Mouse (Mus musculus): ENCODE results near the gene Cdkl3. TPM values are rescaled to one million over a fixed set of nuclear protein-coding genes. Genes with fewer than 3 reads are reported as not detected.
A peak's percentile ranks its signal among the peaks of the same experiment; 100 is the strongest.

Cdkl3 gene
- polyA plus RNA-seq, 1 experiment = 1.3 TPM

GRCm38 (mm10) chr11:52089291-52089690 is 85.3 kb downstream of the Cdkl3 start:
- TF ChIP-seq FLI1 (IDR thresholded peaks at IDR 0.05; ENCODE audit: low read length) (no peak), GATA1 (IDR thresholded peaks at IDR 0.05; ENCODE audit: borderline replicate concordance, low read length) (no peak)
- peaks cover 2% of the 10 kb centered on the region for H3K27me3 ChIP-seq (replicated peaks)
- H3K36me3 ChIP-seq (replicated peaks; ENCODE audit: low read length) = no peaks in the 10 kb centered on the region
- no peak overlapping the region for H3K4me3 ChIP-seq (replicated peaks)
- peaks cover 44% of the 10 kb centered on the region for H3K4me1 ChIP-seq
- H3K9me3 ChIP-seq = 0 out of 2 replicates have a peak, but pooled peaks cover under 1% of the 10 kb centered on the region

- Histone ChIP-seq H3K27me3 (replicated peaks) (peaks cover 2% of the 10 kb centered on the region), H3K4me1 (peaks cover 48% of the 10 kb centered on the region), H3K9me3 (no peaks in the 10 kb centered on the region), H3K4me3 (replicated peaks) (no peak overlapping the region), H3K36me3 (replicated peaks; ENCODE audit: low read length) (no peaks in the 10 kb centered on the region)
- TF ChIP-seq GATA1 (IDR thresholded peaks at IDR 0.05; ENCODE audit: borderline replicate concordance, low read length) = no peak
- no peak for TF ChIP-seq FLI1 (IDR thresholded peaks at IDR 0.05; ENCODE audit: low read length)
Observed at GRCm38 (mm10) chr11:52091261-52091660, 87.2 kb downstream of the Cdkl3 start.

DNA sequence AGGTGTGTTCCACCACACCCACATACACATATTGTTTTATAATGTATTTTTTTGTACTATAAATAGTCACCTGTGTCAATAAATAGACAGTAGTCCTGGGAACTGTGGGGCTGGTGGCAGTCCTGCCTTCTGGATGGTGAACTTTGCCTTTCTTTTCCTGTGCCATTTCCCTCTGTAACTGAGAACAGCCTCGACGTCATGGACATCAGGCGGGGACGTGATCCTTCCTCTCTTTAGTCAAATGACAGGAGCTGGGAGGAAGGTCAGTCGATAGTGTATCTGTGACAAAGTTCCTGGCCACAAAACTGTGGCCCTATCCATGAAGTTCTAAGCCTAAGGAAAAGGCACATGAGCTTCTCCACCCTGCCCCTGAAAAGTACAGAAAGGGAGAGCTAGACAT is 90.5 kb downstream of the Cdkl3 start:
- TF ChIP-seq GATA1 (IDR thresholded peaks at IDR 0.05; ENCODE audit: borderline replicate concordance, low read length) = no peak
- no peak for TF ChIP-seq FLI1 (IDR thresholded peaks at IDR 0.05; ENCODE audit: low read length)
- H3K27me3 ChIP-seq (replicated peaks) = peaks cover 2% of the 10 kb centered on the region
- peaks cover 44% of the 10 kb centered on the region for H3K4me1 ChIP-seq
- H3K9me3 ChIP-seq = no peaks in the 10 kb centered on the region
- no peak overlapping the region for H3K4me3 ChIP-seq (replicated peaks)
- no peaks in the 10 kb centered on the region for H3K36me3 ChIP-seq (replicated peaks; ENCODE audit: low read length)

GRCm38 (mm10) chr11:52097016-52097415 is 93.0 kb downstream of the Cdkl3 start:
- Histone ChIP-seq H3K9me3 (no peaks in the 10 kb centered on the region), H3K27me3 (replicated peaks) (no peaks in the 10 kb centered on the region), H3K4me1 (peaks cover 54% of the 10 kb centered on the region), H3K36me3 (replicated peaks; ENCODE audit: low read length) (peaks cover 16% of the 10 kb centered on the region), H3K4me3 (replicated peaks) (peak overlapping the region; percentile 98)
- TF ChIP-seq GATA1 (IDR thresholded peaks at IDR 0.05; ENCODE audit: borderline replicate concordance, low read length) (no peak), FLI1 (IDR thresholded peaks at IDR 0.05; ENCODE audit: low read length) (no peak)

DNA sequence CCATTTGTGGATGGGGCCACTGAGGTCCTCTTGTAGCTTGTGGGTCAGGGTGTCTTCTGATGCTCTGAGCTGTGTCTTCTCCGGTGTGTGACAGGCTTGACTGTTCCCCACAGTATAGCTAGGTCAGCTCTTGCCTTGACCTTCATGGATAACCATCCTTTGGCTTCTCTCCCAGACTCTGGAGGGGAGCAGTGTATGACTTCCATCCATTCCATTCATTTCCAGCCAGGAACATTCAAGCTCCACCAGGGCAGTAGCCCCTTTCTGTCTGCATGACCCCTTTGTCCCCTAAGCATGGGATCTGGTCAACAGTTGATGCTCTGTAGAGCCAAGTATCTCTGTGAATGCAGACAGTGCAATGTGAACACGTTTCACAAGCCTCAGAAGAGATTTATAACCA is 93.6 kb downstream of the Cdkl3 start:
- Histone ChIP-seq H3K27me3 (replicated peaks) (no peaks in the 10 kb centered on the region), H3K4me1 (peaks cover 60% of the 10 kb centered on the region), H3K4me3 (replicated peaks) (peak overlapping the region; percentile 98)

DNA sequence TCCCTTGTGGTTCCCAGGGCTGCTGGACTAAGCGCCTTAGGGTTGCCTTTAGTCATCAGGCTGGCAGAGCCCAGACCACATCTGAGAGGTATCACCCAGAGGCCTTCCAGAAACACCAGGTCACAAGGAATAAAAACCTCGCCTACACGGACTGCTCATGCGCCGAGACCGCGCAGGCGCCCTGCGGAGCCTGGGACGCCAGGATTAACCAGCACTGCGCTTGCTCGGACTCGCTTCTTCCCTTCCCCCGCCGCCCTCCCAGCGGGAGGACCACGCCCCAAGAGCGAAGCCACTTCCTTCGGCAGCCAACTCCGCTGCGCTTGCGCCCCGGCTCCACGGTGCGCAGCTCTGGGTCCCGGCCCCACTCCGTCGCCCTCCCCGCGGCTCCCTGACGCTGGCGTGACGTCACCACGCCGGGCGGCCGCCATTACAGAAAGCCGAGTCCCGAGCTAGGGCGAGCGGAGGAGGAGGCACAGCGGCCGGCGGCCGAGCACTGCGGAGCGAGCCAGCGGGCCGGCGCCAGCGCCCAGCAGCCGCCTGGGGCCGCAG is 94.5 kb downstream of the Cdkl3 start, which contains the start of gene Ppp2ca:
Gene Ppp2ca, plus strand, starts transcription at position 284 of the 549 bp plus-strand sequence.
- Histone ChIP-seq H3K36me3 (replicated peaks; ENCODE audit: low read length) (peaks cover 21% of the 10 kb centered on the region), H3K4me1 (peaks cover 69% of the 10 kb centered on the region), H3K4me3 (replicated peaks) (peak within 1 kb of the TSS; percentile 98), H3K27me3 (replicated peaks) (no peaks in the 10 kb centered on the region), H3K9me3 (no peaks in the 10 kb centered on the region)
- TF ChIP-seq FLI1 (IDR thresholded peaks at IDR 0.05; ENCODE audit: low read length) (no peak), GATA1 (IDR thresholded peaks at IDR 0.05; ENCODE audit: borderline replicate concordance, low read length) (no peak)

More for the DNA sequence above, 93.6 kb downstream of the Cdkl3 start:
- peaks cover 17% of the 10 kb centered on the region for H3K36me3 ChIP-seq (replicated peaks; ENCODE audit: low read length)
- H3K9me3 ChIP-seq = no peaks in the 10 kb centered on the region
- TF ChIP-seq GATA1 (IDR thresholded peaks at IDR 0.05; ENCODE audit: borderline replicate concordance, low read length) (no peak), FLI1 (IDR thresholded peaks at IDR 0.05; ENCODE audit: low read length) (no peak)

GRCm38 (mm10) chr11:52099031-52099761 is 95.2 kb downstream of the Cdkl3 start:
- H3K27me3 ChIP-seq (replicated peaks) = no peaks in the 10 kb centered on the region
- peaks cover 76% of the 10 kb centered on the region for H3K4me1 ChIP-seq
- H3K4me3 ChIP-seq (replicated peaks) = peak overlapping the region; percentile 98
- H3K36me3 ChIP-seq (replicated peaks; ENCODE audit: low read length) = peaks cover 22% of the 10 kb centered on the region
- TF ChIP-seq FLI1 (IDR thresholded peaks at IDR 0.05; ENCODE audit: low read length) = no peak
- TF ChIP-seq GATA1 (IDR thresholded peaks at IDR 0.05; ENCODE audit: borderline replicate concordance, low read length) = no peak
- no peaks in the 10 kb centered on the region for H3K9me3 ChIP-seq

GRCm38 (mm10) chr11:52099771-52100219 is 95.8 kb downstream of the Cdkl3 start:
- Histone ChIP-seq H3K4me3 (replicated peaks) (peak overlapping the region; percentile 98), H3K4me1 (peaks cover 76% of the 10 kb centered on the region), H3K27me3 (replicated peaks) (no peaks in the 10 kb centered on the region), H3K36me3 (replicated peaks; ENCODE audit: low read length) (peaks cover 24% of the 10 kb centered on the region), H3K9me3 (no peaks in the 10 kb centered on the region)
- TF ChIP-seq GATA1 (IDR thresholded peaks at IDR 0.05; ENCODE audit: borderline replicate concordance, low read length) (no peak), FLI1 (IDR thresholded peaks at IDR 0.05; ENCODE audit: low read length) (no peak)

DNA sequence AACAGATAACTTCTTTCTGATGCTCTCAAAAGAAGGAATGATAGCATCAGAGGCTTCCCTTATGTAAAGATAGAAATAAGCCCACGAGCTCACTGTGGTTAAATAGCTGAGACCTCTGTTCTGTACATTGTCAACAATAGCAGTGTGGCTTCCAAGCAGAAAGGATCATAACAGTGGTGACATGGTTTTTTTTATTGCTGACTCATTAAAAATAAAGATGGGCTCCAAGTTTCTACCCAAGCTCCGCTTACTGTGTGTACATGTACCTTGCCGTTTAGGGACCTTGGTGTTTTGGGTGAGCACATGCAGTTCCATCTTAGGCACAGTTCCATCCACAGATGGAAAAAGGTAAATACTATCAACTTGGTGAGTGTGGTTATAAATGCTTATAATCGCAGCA is 99.0 kb downstream of the Cdkl3 start:
- no peaks in the 10 kb centered on the region for H3K27me3 ChIP-seq (replicated peaks)
- H3K4me1 ChIP-seq = peaks cover 70% of the 10 kb centered on the region
- no peaks in the 10 kb centered on the region for H3K9me3 ChIP-seq
- peaks cover 31% of the 10 kb centered on the region for H3K36me3 ChIP-seq (replicated peaks; ENCODE audit: low read length)
- TF ChIP-seq FLI1 (IDR thresholded peaks at IDR 0.05; ENCODE audit: low read length) (no peak), GATA1 (IDR thresholded peaks at IDR 0.05; ENCODE audit: borderline replicate concordance, low read length) (no peak)
- H3K4me3 ChIP-seq (replicated peaks) = peak overlapping the region; percentile 62

DNA sequence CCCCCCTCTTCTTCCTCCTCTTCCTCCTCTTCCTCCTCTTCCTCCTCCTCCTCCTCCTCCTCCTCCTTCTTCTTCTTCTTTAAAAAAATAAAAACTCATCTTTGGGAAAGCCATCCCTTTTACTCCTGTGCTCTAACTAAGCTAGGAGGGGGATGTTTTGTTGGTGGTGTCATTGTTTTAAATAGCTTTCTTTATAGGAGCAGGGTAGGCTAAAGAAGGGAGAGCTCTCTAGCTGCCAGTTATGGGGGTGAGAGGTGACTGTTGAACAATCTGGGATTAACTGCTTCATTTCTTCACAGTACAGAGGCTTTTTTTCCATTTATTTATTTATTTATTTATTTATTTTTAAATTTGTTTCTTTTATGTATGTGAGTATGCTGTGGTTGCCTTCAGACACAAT is 101.5 kb downstream of the Cdkl3 start:
- TF ChIP-seq FLI1 (IDR thresholded peaks at IDR 0.05; ENCODE audit: low read length) (no peak), GATA1 (IDR thresholded peaks at IDR 0.05; ENCODE audit: borderline replicate concordance, low read length) (no peak)
- Histone ChIP-seq H3K9me3 (no peaks in the 10 kb centered on the region), H3K4me3 (replicated peaks) (no peak overlapping the region), H3K36me3 (replicated peaks; ENCODE audit: low read length) (peaks cover 40% of the 10 kb centered on the region), H3K27me3 (replicated peaks) (no peaks in the 10 kb centered on the region), H3K4me1 (peaks cover 82% of the 10 kb centered on the region)

Measured in megakaryocyte, embryonic 14.5 days (primary cell).